9 mouse cellular contexts compared by ENCODE assay signal in the genomic region with DNA sequence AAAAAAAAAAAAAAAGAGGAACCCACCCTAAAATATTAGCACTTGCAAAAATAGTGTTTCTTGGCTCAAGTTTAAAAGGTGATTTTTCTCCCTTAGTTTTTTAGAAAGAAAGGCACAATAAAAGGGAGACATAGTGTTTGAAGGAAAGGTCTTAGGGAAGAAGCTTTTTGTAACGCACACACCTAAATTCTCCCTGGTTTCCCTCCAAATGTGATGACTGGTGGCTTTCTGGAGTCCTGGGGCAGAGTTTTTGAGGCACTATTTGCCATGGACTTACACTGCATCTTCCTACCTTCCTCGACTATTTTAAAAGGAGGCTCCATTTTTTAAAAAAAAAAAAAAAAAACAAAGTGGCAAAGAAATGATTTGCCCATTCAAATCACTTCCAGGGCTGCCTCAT.
DNase-seq lines count a peak whose midpoint lies in the region; ATAC-seq and TF ChIP-seq lines count a peak whose summit lies in the region.
"Had no signal": no experiment of that assay in that cellular context is flagged by ENCODE, and none has a peak within 500 bp of the region (broad histone marks: within the 10 kb centered on the region; RNA-seq: fewer than 3 reads in every experiment).

No protein-coding gene starts in this region.

- H3K4me2 ChIP-seq in heart, postnatal 0 days (ENCODE audit: low read depth, low read length) = peak overlapping the region; percentile 77
- peak overlapping the region; percentile 70 for H3K4me2 ChIP-seq in embryonic facial prominence, embryonic 13.5 days
- peak overlapping the region; percentile 76 for H3K4me2 ChIP-seq in hindbrain, embryonic 13.5 days
- H3K4me2 ChIP-seq in midbrain, embryonic 14.5 days (ENCODE audit: low read length) = peak overlapping the region; percentile 66

- H3K4me3 ChIP-seq in heart, postnatal 0 days (ENCODE audit: low read depth, low read length) = peak overlapping the region; percentile 50
- no peak overlapping the region for H3K4me3 ChIP-seq in embryonic facial prominence, embryonic 13.5 days
- peak overlapping the region; percentile 56 for H3K4me3 ChIP-seq in hindbrain, embryonic 13.5 days
- H3K4me3 ChIP-seq in midbrain, embryonic 14.5 days (replicated peaks; ENCODE audit: low read depth, low read length) = peak overlapping the region; percentile 50

- no peaks in the 10 kb centered on the region for H3K9me3 ChIP-seq in heart, postnatal 0 days (replicated peaks; ENCODE audit: control insufficient read depth, low read length)
- no peaks in the 10 kb centered on the region for H3K9me3 ChIP-seq in embryonic facial prominence, embryonic 13.5 days
- H3K9me3 ChIP-seq in hindbrain, embryonic 13.5 days = no peaks in the 10 kb centered on the region
- no peaks in the 10 kb centered on the region for H3K9me3 ChIP-seq in midbrain, embryonic 14.5 days (ENCODE audit: control insufficient read depth, low read length)

- 0 out of 2 replicates have a peak, but pooled peaks cover 11% of the 10 kb centered on the region for H3K27me3 ChIP-seq in heart, postnatal 0 days (ENCODE audit: control insufficient read depth, insufficient read depth, low read length)
- H3K27me3 ChIP-seq in embryonic facial prominence, embryonic 13.5 days = peaks cover 12% of the 10 kb centered on the region
- no peaks in the 10 kb centered on the region for H3K27me3 ChIP-seq in hindbrain, embryonic 13.5 days
- H3K27me3 ChIP-seq in midbrain, embryonic 14.5 days (ENCODE audit: control insufficient read depth, insufficient read depth, low read length) = no peaks in the 10 kb centered on the region

- 47% methylated on average over 2 of the region's 2 CpGs for WGBS in heart, postnatal 0 days
- 31% methylated on average over 2 of the region's 2 CpGs for WGBS in embryonic facial prominence, embryonic 13.5 days
- WGBS in hindbrain, embryonic 13.5 days = 13% methylated on average over 2 of the region's 2 CpGs
- WGBS in midbrain, embryonic 14.5 days = 0% methylated on average over 2 of the region's 2 CpGs

- no peak for ATAC-seq in heart, postnatal 0 days (ENCODE audit: insufficient read depth, low read depth)
- no peak for ATAC-seq in embryonic facial prominence, embryonic 13.5 days (ENCODE audit: insufficient number of reproducible peaks, insufficient read depth, low FRiP score, low TSS enrichment, low read depth)
- no peak for ATAC-seq in hindbrain, embryonic 13.5 days (ENCODE audit: low FRiP score)
- ATAC-seq in midbrain, embryonic 14.5 days (ENCODE audit: low FRiP score, low TSS enrichment) = no peak

- no peak for DNase-seq in heart, postnatal 0 days (ENCODE audit: low spot score)
- no peak for DNase-seq in heart, postnatal 36 days
- peak; percentile 42 for DNase-seq in midbrain, embryonic 14.5 days
- no peak for DNase-seq in gastrocnemius, postnatal 14 days
- DNase-seq in thymus, postnatal 36 days = no peak
- no peak for DNase-seq in cerebellum, adult 11-12 months
- DNase-seq: retina, postnatal 1 day had no signal

- no peak overlapping the region for H3K27ac ChIP-seq in heart, postnatal 0 days (ENCODE audit: low read depth)
- no peak overlapping the region for H3K27ac ChIP-seq in embryonic facial prominence, embryonic 13.5 days
- peak overlapping the region; percentile 97 for H3K27ac ChIP-seq in hindbrain, embryonic 13.5 days
- H3K27ac ChIP-seq in midbrain, embryonic 14.5 days (replicated peaks; ENCODE audit: low read depth, low read length) = peak overlapping the region; percentile 96

- no peaks in the 10 kb centered on the region for H3K4me1 ChIP-seq in heart, postnatal 0 days (ENCODE audit: control insufficient read depth, insufficient read depth)
- peaks cover 13% of the 10 kb centered on the region for H3K4me1 ChIP-seq in embryonic facial prominence, embryonic 13.5 days
- peaks cover 33% of the 10 kb centered on the region for H3K4me1 ChIP-seq in hindbrain, embryonic 13.5 days (replicated peaks)
- peaks cover 29% of the 10 kb centered on the region for H3K4me1 ChIP-seq in midbrain, embryonic 14.5 days (ENCODE audit: control insufficient read depth, insufficient read depth, low read length)

- no peaks in the 10 kb centered on the region for H3K36me3 ChIP-seq in heart, postnatal 0 days (replicated peaks; ENCODE audit: control insufficient read depth, insufficient read depth, low read length)
- no peaks in the 10 kb centered on the region for H3K36me3 ChIP-seq in embryonic facial prominence, embryonic 13.5 days
- no peaks in the 10 kb centered on the region for H3K36me3 ChIP-seq in hindbrain, embryonic 13.5 days
- H3K36me3 ChIP-seq in midbrain, embryonic 14.5 days (ENCODE audit: control insufficient read depth, insufficient read depth, low read length) = no peaks in the 10 kb centered on the region

- H3K9ac ChIP-seq in heart, postnatal 0 days (replicated peaks; ENCODE audit: low read depth, low read length) = no peak overlapping the region
- H3K9ac ChIP-seq in embryonic facial prominence, embryonic 13.5 days = no peak overlapping the region
- H3K9ac ChIP-seq in hindbrain, embryonic 13.5 days = peak overlapping the region; percentile 81
- H3K9ac ChIP-seq in midbrain, embryonic 14.5 days (replicated peaks; ENCODE audit: low read length) = peak overlapping the region; percentile 81

- intact Hi-C loops in heart, postnatal 36 days (cut with DNase I) = no loop called here
- intact Hi-C loops in gastrocnemius, postnatal 14 days (cut with DNase I; ENCODE audit: low total_unique reads) = no loop called here

- TF ChIP-seq EP300 in heart, postnatal 0 days (IDR thresholded peaks at IDR 0.05; ENCODE audit: low read depth) = no peak

- TF ChIP-seq CTCF in heart, postnatal 0 days (IDR thresholded peaks at IDR 0.05; ENCODE audit: low read depth) = no peak

Comparison
In these comparisons a context has a peak if more than half of its experiments do, and no peak if none do; other contexts are left out.
1. H3K27ac ChIP-seq: peak in hindbrain, embryonic 13.5 days (single experiment) and midbrain, embryonic 14.5 days (single experiment); none in heart, postnatal 0 days (single experiment) and embryonic facial prominence, embryonic 13.5 days (single experiment).
2. H3K9ac ChIP-seq: peak in hindbrain, embryonic 13.5 days (single experiment) and midbrain, embryonic 14.5 days (single experiment); none in heart, postnatal 0 days (single experiment) and embryonic facial prominence, embryonic 13.5 days (single experiment).
3. Peak in every context shown above with its lines, with median percentiles within 50 percentile points of each other: H3K4me2 ChIP-seq.